Mouse (Mus musculus): Measurements from ENCODE around the gene Dnttip1.
A peak's percentile ranks its signal among the peaks of the same experiment; 100 is the strongest.

GRCm38 (mm10) chr2:164769258-164770037 is 23.7 kb downstream of the Dnttip1 start, which contains the start of gene Ube2c:
- TF ChIP-seq CTCF (IDR thresholded peaks at IDR 0.05 in 2 of 3, conservative IDR thresholded peaks at IDR 0.05 in 1 of 3; ENCODE audit: control insufficient read depth in 1 of 3, insufficient read depth in 1 of 3, low read depth in 2 of 3, low read length in 3 of 3, poor library complexity in 1 of 3, severe bottlenecking in 1 of 3) (peak in 1 of 3 experiments; percentile 20; a peak in 1 of 6 replicates), ZNF384 (IDR thresholded peaks at IDR 0.05; ENCODE audit: low read depth, low read length) (no peak), EP300 (IDR thresholded peaks at IDR 0.05; ENCODE audit: low read depth in 1 of 2, low read length in 2 of 2) (no peak), TAL1 (IDR thresholded peaks at IDR 0.05; ENCODE audit: low read length) (no peak), RCOR1 (IDR thresholded peaks at IDR 0.05; ENCODE audit: low read depth, low read length) (no peak), CHD1 (IDR thresholded peaks at IDR 0.05; ENCODE audit: low read depth, low read length) (no peak), MAX (IDR thresholded peaks at IDR 0.05; ENCODE audit: low read length) (peak; percentile 97), POLR2A (IDR thresholded peaks at IDR 0.05; ENCODE audit: control insufficient read depth in 1 of 2, insufficient read depth in 1 of 2, low read depth in 1 of 2, low read length in 2 of 2, poor library complexity in 1 of 2) (peak in 1 of 2 experiments; percentile 94; a peak in 2 of 4 replicates), GATA1 (IDR thresholded peaks at IDR 0.05; ENCODE audit: low read depth, low read length) (no peak), ETS1 (IDR thresholded peaks at IDR 0.05; ENCODE audit: low read depth, low read length) (peak; percentile 12; the same call in 1 of the 2 replicates), UBTF (IDR thresholded peaks at IDR 0.05; ENCODE audit: borderline replicate concordance, insufficient read depth, low read depth, low read length) (no peak)

Measured in MEL (cell line).